Mouse (Mus musculus) CH12.LX (cell line): ENCODE data around the gene Pcdh9. TPM values are rescaled to one million over a fixed set of nuclear protein-coding genes. Genes with fewer than 3 reads are reported as not detected.

Source experiments
- DNase-seq: peaks from one replicate; pipeline ENCODE4 v3.0.0-alpha.2; 2013; ENCODE audit errors: extremely low read depth
- H3K27ac ChIP-seq: 2 replicates; pipeline ENCODE4 v1.5.1; 2012; ENCODE audit warnings: low read depth, mild to moderate bottlenecking, control low read depth, moderate library complexity; ENCODE audit not compliant: insufficient read depth
- H3K27me3 ChIP-seq: replicated peaks from 2 replicates; pipeline ENCODE3; 2012; ENCODE audit warnings: inconsistent platforms
- H3K36me3 ChIP-seq, 2 experiments: replicated peaks in 1 of 2; 2 replicates each; pipeline versions ENCODE3 to v1.6.1; 2012; ENCODE audit warnings: inconsistent platforms in 1 of 2, low read length in 1 of 2, mild to moderate bottlenecking in 1 of 2, mixed read lengths in 1 of 2, moderate library complexity in 1 of 2; ENCODE audit not compliant: control insufficient read depth in 1 of 2, insufficient read depth in 1 of 2
- H3K4me1 ChIP-seq, 2 experiments: 2 replicates each; pipeline ENCODE4 v1.6.1; 2012; ENCODE audit warnings: inconsistent platforms in 1 of 2, moderate library complexity in 1 of 2; ENCODE audit not compliant: insufficient read depth in 2 of 2, control insufficient read depth in 1 of 2
- H3K4me2 ChIP-seq: 2 replicates; pipeline ENCODE4 v1.6.1; 2012; ENCODE audit warnings: low read depth, mild to moderate bottlenecking, control low read depth; ENCODE audit not compliant: poor library complexity, insufficient read depth, severe bottlenecking
- H3K4me3 ChIP-seq, 3 experiments: fragments of 150-350 bp in 1 of 3; sonication (generic) in 1 of 3; replicated peaks in 1 of 3; 2 replicates each; pipeline versions ENCODE3 to v1.5.1; 2011 to 2012; ENCODE audit warnings: low read depth in 2 of 3, low read length in 2 of 3, mild to moderate bottlenecking in 2 of 3, moderate library complexity in 2 of 3, control low read depth in 1 of 3, improper control_type of control experiment in 1 of 3, inconsistent platforms in 1 of 3, mixed read lengths in 1 of 3; ENCODE audit not compliant: poor library complexity in 1 of 3
- H3K79me2 ChIP-seq: replicated peaks from 2 replicates; pipeline ENCODE4 v1.6.1; 2012; ENCODE audit warnings: mild to moderate bottlenecking, moderate library complexity; ENCODE audit not compliant: control insufficient read depth, poor library complexity, insufficient read depth, severe bottlenecking; ENCODE audit errors: extremely low read depth
- H3K9ac ChIP-seq: 2 replicates; pipeline ENCODE4 v1.6.1; 2012; ENCODE audit warnings: low read depth, mild to moderate bottlenecking, control low read depth, moderate library complexity; ENCODE audit not compliant: insufficient read depth
- H3K9me3 ChIP-seq: replicated peaks from 2 replicates; pipeline ENCODE3; 2012; ENCODE audit warnings: low read length, inconsistent platforms, mixed read lengths
- BHLHE40 ChIP-seq: IDR thresholded peaks from 2 replicates; pipeline ENCODE4 v1.6.1; 2011; ENCODE audit warnings: mild to moderate bottlenecking, low read depth, low read length, improper control_type of control experiment
- CHD2 ChIP-seq: IDR thresholded peaks from 2 replicates; pipeline ENCODE4 v1.6.1; 2011; ENCODE audit warnings: low read length, improper control_type of control experiment
- CTCF ChIP-seq, 2 experiments: IDR thresholded peaks in 1 of 2; conservative IDR thresholded peaks in 1 of 2; 2 replicates each; pipeline ENCODE4 v1.5.1; 2011 to 2012; ENCODE audit warnings: low read depth in 2 of 2, low read length in 2 of 2, improper control_type of control experiment in 1 of 2, inconsistent platforms in 1 of 2, mild to moderate bottlenecking in 1 of 2, moderate library complexity in 1 of 2
- ELF1 ChIP-seq: IDR thresholded peaks from 2 replicates; pipeline ENCODE4 v1.6.1; 2014; ENCODE audit warnings: low read depth, mild to moderate bottlenecking, inconsistent platforms, low read length, improper control_type of control experiment
- EP300 ChIP-seq: IDR thresholded peaks from 2 replicates; pipeline ENCODE4 v1.6.1; 2011; ENCODE audit warnings: low read length, improper control_type of control experiment
- GABPA ChIP-seq: IDR thresholded peaks from 2 replicates; pipeline ENCODE4 v1.6.1; 2012; ENCODE audit warnings: low read depth, low read length, improper control_type of control experiment, inconsistent platforms; ENCODE audit not compliant: insufficient replicate concordance
- HCFC1 ChIP-seq: IDR thresholded peaks from 2 replicates; pipeline ENCODE4 v1.6.1; 2012; ENCODE audit warnings: low read depth, mild to moderate bottlenecking, inconsistent platforms, low read length, improper control_type of control experiment
- JUN ChIP-seq: IDR thresholded peaks from 2 replicates; pipeline ENCODE4 v1.6.1; 2011; ENCODE audit warnings: low read depth, mild to moderate bottlenecking, low read length, improper control_type of control experiment, moderate library complexity; ENCODE audit not compliant: insufficient read depth
- JUND ChIP-seq: conservative IDR thresholded peaks from 2 replicates; pipeline ENCODE4 v1.6.1; 2011; ENCODE audit warnings: low read depth, low read length, improper control_type of control experiment
- MAFK ChIP-seq: IDR thresholded peaks from 2 replicates; pipeline ENCODE4 v1.6.1; 2011; ENCODE audit warnings: low read length, improper control_type of control experiment; ENCODE audit not compliant: insufficient replicate concordance
- MAX ChIP-seq: IDR thresholded peaks from 2 replicates; pipeline ENCODE4 v1.6.1; 2011; ENCODE audit warnings: low read length, improper control_type of control experiment
- MAZ ChIP-seq: IDR thresholded peaks from 2 replicates; pipeline ENCODE4 v1.6.1; 2012; ENCODE audit warnings: low read depth, mild to moderate bottlenecking, inconsistent platforms, low read length, improper control_type of control experiment, moderate library complexity
- MEF2A ChIP-seq: IDR thresholded peaks from 2 replicates; pipeline ENCODE4 v1.6.1; 2014; ENCODE audit warnings: low read depth, mild to moderate bottlenecking, inconsistent platforms, low read length, improper control_type of control experiment, borderline replicate concordance
- NRF1 ChIP-seq: IDR thresholded peaks from 2 replicates; pipeline ENCODE4 v1.6.1; 2014; ENCODE audit warnings: low read depth, mild to moderate bottlenecking, inconsistent platforms, low read length, improper control_type of control experiment, moderate library complexity
- PAX5 ChIP-seq: IDR thresholded peaks from 2 replicates; pipeline ENCODE4 v1.6.1; 2012; ENCODE audit warnings: low read length, inconsistent platforms, mixed read lengths
- POLR2A ChIP-seq: IDR thresholded peaks from 2 replicates; pipeline ENCODE4 v1.6.1; 2011; ENCODE audit warnings: low read depth, mild to moderate bottlenecking, improper control_type of control experiment, low read length
- POLR2AphosphoS2 ChIP-seq: IDR thresholded peaks from 2 replicates; pipeline ENCODE4 v1.6.1; 2011; ENCODE audit warnings: low read depth, low read length, improper control_type of control experiment
- RAD21 ChIP-seq: IDR thresholded peaks from 2 replicates; pipeline ENCODE4 v1.6.1; 2011; ENCODE audit warnings: low read depth, mild to moderate bottlenecking, low read length, improper control_type of control experiment, moderate library complexity
- RCOR1 ChIP-seq: conservative IDR thresholded peaks from 2 replicates; pipeline ENCODE4 v1.6.1; 2012; ENCODE audit warnings: low read depth, mild to moderate bottlenecking, inconsistent platforms, low read length, improper control_type of control experiment
- SIN3A ChIP-seq: IDR thresholded peaks from 2 replicates; pipeline ENCODE4 v1.6.1; 2012; ENCODE audit warnings: low read length, improper control_type of control experiment, inconsistent platforms
- SMC3 ChIP-seq: IDR thresholded peaks from 2 replicates; pipeline ENCODE4 v1.6.1; 2011; ENCODE audit warnings: low read depth, low read length, improper control_type of control experiment
- TBP ChIP-seq: conservative IDR thresholded peaks from 2 replicates; pipeline ENCODE4 v1.6.1; 2011; ENCODE audit warnings: low read depth, low read length, improper control_type of control experiment
- TCF12 ChIP-seq: IDR thresholded peaks from 2 replicates; pipeline ENCODE4 v1.6.1; 2014; ENCODE audit warnings: low read depth, mild to moderate bottlenecking, inconsistent platforms, low read length, improper control_type of control experiment
- USF1 ChIP-seq: IDR thresholded peaks from 2 replicates; pipeline ENCODE4 v1.6.1; 2014; ENCODE audit warnings: low read depth, mild to moderate bottlenecking, inconsistent platforms, low read length, improper control_type of control experiment
- USF2 ChIP-seq: conservative IDR thresholded peaks from 2 replicates; pipeline ENCODE4 v1.6.1; 2011; ENCODE audit warnings: low read depth, low read length, improper control_type of control experiment
- ZKSCAN1 ChIP-seq: IDR thresholded peaks from 2 replicates; pipeline ENCODE4 v1.6.1; 2012; ENCODE audit warnings: low read depth, inconsistent platforms, low read length, improper control_type of control experiment, borderline replicate concordance
- ZMIZ1 ChIP-seq: IDR thresholded peaks from 2 replicates; pipeline ENCODE4 v1.6.1; 2012; ENCODE audit warnings: low read depth, mild to moderate bottlenecking, inconsistent platforms, low read length, improper control_type of control experiment
- ZNF384 ChIP-seq: IDR thresholded peaks from 2 replicates; pipeline ENCODE4 v1.6.1; 2012; ENCODE audit warnings: low read depth, low read length, improper control_type of control experiment, inconsistent platforms
- dilution Hi-C: fragments of 300-500 bp; cut with MboI; formaldehyde crosslinking; loops from 2 replicates; pipeline ENCODE4 v1.14.3; 2020; ENCODE audit warnings: low sequenced_read_pairs; ENCODE audit not compliant: extremely low pct_unique_long_range_greater_than_20kb, extremely low pct_ligation_motif_present
- in situ Hi-C: fragments of 300-500 bp; cut with MboI; formaldehyde crosslinking; loops from 3 replicates; pipeline ENCODE4 v1.14.3; 2019; ENCODE audit warnings: low sequenced_read_pairs, low pct_ligation_motif_present, low pct_unique_long_range_greater_than_20kb, mixed read lengths
- polyA plus RNA-seq: library from polyadenylated mRNA; unstranded; fragments of >175 nt; gene quantifications from 2 replicates; pipeline ENCODE4 v1.2.1, GENCODE M21; 2012; ENCODE audit warnings: low read depth; ENCODE audit not compliant: insufficient read length
- total RNA-seq, 2 experiments: library from RNA; depleted of rRNA; stranded (reverse); fragments of 300-350 nt in 1 of 2; fragments of >200 nt in 1 of 2; gene quantifications; 2 replicates each; pipeline ENCODE4 v1.2.3; 2012 to 2014

Pcdh9 gene
- total and polyA plus RNA-seq, 3 experiments = not detected

- Histone ChIP-seq H3K79me2 (no peaks in the 10 kb centered on the region), H3K4me1 (no peaks in the 10 kb centered on the region), H3K36me3 (no peaks in the 10 kb centered on the region), H3K4me2 (no peak overlapping the region), H3K27ac (no peak overlapping the region), H3K27me3 (no peaks in the 10 kb centered on the region), H3K9ac (no peak overlapping the region), H3K9me3 (peaks cover 46% of the 10 kb centered on the region), H3K4me3 (no peak overlapping the region)
- dilution Hi-C loops = no loop called here
- no peak for DNase-seq
- in situ Hi-C loops = no loop called here
- TF ChIP-seq MAFK = no peak
- no peak for TF ChIP-seq USF2
- TF ChIP-seq MEF2A = no peak
- TF ChIP-seq RAD21 = no peak
- TF ChIP-seq EP300 = no peak
- TF ChIP-seq PAX5 = no peak
- no peak for TF ChIP-seq TBP
- TF ChIP-seq CHD2 = no peak
- TF ChIP-seq SMC3 = no peak
- TF ChIP-seq ELF1 = no peak
- no peak for TF ChIP-seq MAX
- TF ChIP-seq ZMIZ1 = no peak
- TF ChIP-seq GABPA = no peak
- TF ChIP-seq ZNF384 = no peak
- TF ChIP-seq RCOR1 = no peak
Observed at GRCm38 (mm10) chr14:93889839-93890518, 500 bp downstream of the Pcdh9 start.

DNA sequence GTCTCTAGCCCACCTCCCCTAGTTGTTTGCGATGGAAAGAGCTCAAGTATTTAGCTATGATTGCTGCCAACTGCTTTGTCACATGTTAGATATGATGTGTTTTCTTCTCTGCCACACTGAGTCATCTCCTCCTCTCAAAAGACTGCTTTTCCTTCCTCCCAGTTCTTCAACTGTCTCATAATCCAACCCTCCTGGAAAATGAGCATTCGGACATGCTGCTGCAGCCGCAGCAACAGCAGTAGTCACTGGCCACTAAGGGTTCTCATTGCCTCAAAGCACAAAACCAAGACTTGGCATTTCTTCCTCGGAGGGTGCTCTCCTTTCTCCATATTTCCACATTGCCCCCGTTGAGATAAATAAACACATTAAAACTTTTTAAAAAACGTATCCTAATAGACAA, 1.2 kb downstream of the Pcdh9 start:
- dilution Hi-C loops = no loop called here
- in situ Hi-C loops = no loop called here
- no peak overlapping the region for H3K4me2 ChIP-seq

More for the DNA sequence above, 1.2 kb downstream of the Pcdh9 start:
- Histone ChIP-seq H3K4me3 (no peak overlapping the region), H3K27me3 (no peaks in the 10 kb centered on the region), H3K27ac (no peak overlapping the region), H3K9ac (no peak overlapping the region), H3K4me1 (no peaks in the 10 kb centered on the region), H3K36me3 (no peaks in the 10 kb centered on the region), H3K79me2 (no peaks in the 10 kb centered on the region), H3K9me3 (peaks cover 46% of the 10 kb centered on the region)
- no peak for TF ChIP-seq HCFC1
- no peak for TF ChIP-seq TCF12
- TF ChIP-seq ZMIZ1 = no peak
- no peak for TF ChIP-seq ZKSCAN1
- no peak for TF ChIP-seq MEF2A
- no peak for TF ChIP-seq ELF1
- no peak for TF ChIP-seq CTCF (conservative IDR thresholded peaks at IDR 0.05 in 1 of 2, IDR thresholded peaks at IDR 0.05 in 1 of 2; ENCODE audit: low read depth in 2 of 2, low read length in 2 of 2)
- TF ChIP-seq USF1 = no peak
- no peak for TF ChIP-seq MAX
- no peak for TF ChIP-seq SIN3A
- TF ChIP-seq JUND = no peak
- no peak for TF ChIP-seq POLR2A
- TF ChIP-seq POLR2AphosphoS2 = no peak
- TF ChIP-seq MAZ = no peak
- TF ChIP-seq BHLHE40 = no peak
- no peak for TF ChIP-seq NRF1
- no peak for TF ChIP-seq JUN
- no peak for DNase-seq
